Mouse (Mus musculus) embryonic facial prominence, embryonic 15.5 days (tissue): ENCODE measurements around the gene Epha4. TPM values are rescaled to one million over a fixed set of nuclear protein-coding genes. Genes with fewer than 3 reads are reported as not detected.

Experiments
- ATAC-seq: fragments of 200-750 bp; cut with Nextera tagmentation; 2 replicates; pipeline ENCODE4 v1.8.0; 2017; ENCODE audit warnings: low read depth, moderate TSS enrichment; ENCODE audit not compliant: insufficient number of reproducible peaks, low FRiP score, low TSS enrichment
- H3K27ac ChIP-seq: fragments of 300-500 bp; sonication (generic); replicated peaks from 2 replicates; pipeline ENCODE4 v1.5.1; 2015; ENCODE audit warnings: mild to moderate bottlenecking, inconsistent platforms
- H3K27me3 ChIP-seq: fragments of 300-500 bp; sonication (generic); 2 replicates; pipeline ENCODE4 v1.6.1; 2015; ENCODE audit warnings: inconsistent platforms
- H3K36me3 ChIP-seq: fragments of 300-500 bp; sonication (generic); 2 replicates; pipeline ENCODE4 v1.6.1; 2015; ENCODE audit warnings: mild to moderate bottlenecking, inconsistent platforms
- H3K4me1 ChIP-seq: fragments of 300-500 bp; sonication (generic); 2 replicates; pipeline ENCODE4 v1.6.1; 2015; ENCODE audit warnings: inconsistent platforms
- H3K4me2 ChIP-seq: fragments of 300-500 bp; sonication (generic); replicated peaks from 2 replicates; pipeline ENCODE4 v1.6.1; 2015; ENCODE audit warnings: mild to moderate bottlenecking, inconsistent platforms
- H3K4me3 ChIP-seq: fragments of 300-500 bp; sonication (generic); replicated peaks from 2 replicates; pipeline ENCODE4 v1.5.1; 2015; ENCODE audit warnings: mild to moderate bottlenecking, inconsistent platforms
- H3K9ac ChIP-seq: fragments of 300-500 bp; sonication (generic); 2 replicates; pipeline ENCODE4 v1.6.1; 2015; ENCODE audit warnings: inconsistent platforms
- H3K9me3 ChIP-seq: fragments of 300-500 bp; sonication (generic); replicated peaks from 2 replicates; pipeline ENCODE4 v1.6.1; 2016; ENCODE audit warnings: inconsistent platforms
- WGBS: fragments of 180-500 bp; shearing (Covaris S2); methylation state at CpG from one replicate; pipeline ENCODE4 v1.1.7; 2015; 5-methylcytosine and 5-hydroxymethylcytosine counted together
- microRNA-seq: library from miRNA; unstranded; fragments of <30 nt; microRNA quantifications from one replicate; pipeline ENCODE4, GENCODE M21; 2016; ENCODE audit warnings: borderline number of aligned reads
- polyA plus RNA-seq: library from polyadenylated mRNA; unstranded; fragments of >200 nt; fragmentation: Nextera tagmentation; extraction: Ambion mirVana; gene quantifications from 2 replicates; pipeline ENCODE4 v1.2.1, GENCODE M21; 2015

Gene Epha4
- polyA plus RNA-seq, 1 experiment from 2014 or later = 38.2 TPM

GRCm38 (mm10) chr1:77346459-77346858 lies 168.4 kb downstream of the Epha4 start:
- H3K4me3 ChIP-seq = no peak overlapping the region
- H3K4me1 ChIP-seq = peaks cover 5% of the 10 kb centered on the region; the same call in 1 of the 2 replicates
- no peak overlapping the region for H3K4me2 ChIP-seq
- no peak for ATAC-seq
- H3K27me3 ChIP-seq = no peaks in the 10 kb centered on the region
- H3K36me3 ChIP-seq = no peaks in the 10 kb centered on the region
- WGBS = 67% methylated on average over 4 of the region's 4 CpGs
- no peaks in the 10 kb centered on the region for H3K9me3 ChIP-seq
- no peak overlapping the region for H3K9ac ChIP-seq
- H3K27ac ChIP-seq = no peak overlapping the region

- Histone ChIP-seq H3K9ac (no peak overlapping the region), H3K4me2 (no peak overlapping the region), H3K4me3 (no peak overlapping the region), H3K27me3 (no peaks in the 10 kb centered on the region), H3K27ac (no peak overlapping the region), H3K36me3 (no peaks in the 10 kb centered on the region), H3K9me3 (no peaks in the 10 kb centered on the region), H3K4me1 (peaks cover 5% of the 10 kb centered on the region; the same call in 1 of the 2 replicates)
- ATAC-seq = no peak
- 90% methylated on average over 4 of the region's 4 CpGs for WGBS
These were observed 171.1 kb downstream of the Epha4 start for GRCm38 (mm10) chr1:77343792-77344191.

GRCm38 (mm10) chr1:77339701-77340100 lies 175.2 kb downstream of the Epha4 start:
- Histone ChIP-seq H3K27ac (no peak overlapping the region), H3K4me3 (no peak overlapping the region), H3K36me3 (no peaks in the 10 kb centered on the region), H3K4me1 (peaks cover 7% of the 10 kb centered on the region; the same call in 1 of the 2 replicates), H3K4me2 (no peak overlapping the region), H3K9ac (no peak overlapping the region), H3K27me3 (no peaks in the 10 kb centered on the region), H3K9me3 (no peaks in the 10 kb centered on the region)
- ATAC-seq = no peak
- 62% methylated on average over 5 of the region's 5 CpGs for WGBS

GRCm38 (mm10) chr1:77338346-77338745 lies 176.5 kb downstream of the Epha4 start:
- Histone ChIP-seq H3K27ac (0 out of 2 replicates have a peak overlapping the region, but pooled peaks have one; percentile 39), H3K4me1 (peaks cover 7% of the 10 kb centered on the region; the same call in 1 of the 2 replicates), H3K4me3 (no peak overlapping the region), H3K4me2 (no peak overlapping the region), H3K27me3 (no peaks in the 10 kb centered on the region), H3K9me3 (no peaks in the 10 kb centered on the region), H3K36me3 (no peaks in the 10 kb centered on the region), H3K9ac (no peak overlapping the region)
- no peak for ATAC-seq
- 43% methylated on average over 6 of the region's 6 CpGs for WGBS

- Histone ChIP-seq H3K27me3 (no peaks in the 10 kb centered on the region), H3K27ac (no peak overlapping the region), H3K4me2 (no peak overlapping the region), H3K36me3 (no peaks in the 10 kb centered on the region), H3K9ac (no peak overlapping the region), H3K4me1 (peaks cover 7% of the 10 kb centered on the region; the same call in 1 of the 2 replicates), H3K9me3 (no peaks in the 10 kb centered on the region), H3K4me3 (no peak overlapping the region)
- WGBS = 64% methylated on average over 7 of the region's 7 CpGs
- no peak for ATAC-seq
These were observed 178.0 kb downstream of the Epha4 start for GRCm38 (mm10) chr1:77336937-77337336.

GRCm38 (mm10) chr1:77318597-77319127 lies 196.2 kb downstream of the Epha4 start:
- Histone ChIP-seq H3K27me3 (no peaks in the 10 kb centered on the region), H3K4me1 (0 out of 2 replicates have a peak, but pooled peaks cover 3% of the 10 kb centered on the region), H3K9me3 (no peaks in the 10 kb centered on the region), H3K9ac (no peak overlapping the region), H3K27ac (no peak overlapping the region), H3K4me2 (no peak overlapping the region), H3K36me3 (no peaks in the 10 kb centered on the region), H3K4me3 (no peak overlapping the region)
- ATAC-seq = no peak
- WGBS = 80% methylated on average over 4 of the region's 4 CpGs

Small RNA genes within 50 kb of the gene (microRNA-seq; reads per million reads assigned to microRNA genes)
- not detected for gene Mir6352
